Comparison of ENCODE assay signal across 9 mouse cellular contexts in the genomic region with DNA sequence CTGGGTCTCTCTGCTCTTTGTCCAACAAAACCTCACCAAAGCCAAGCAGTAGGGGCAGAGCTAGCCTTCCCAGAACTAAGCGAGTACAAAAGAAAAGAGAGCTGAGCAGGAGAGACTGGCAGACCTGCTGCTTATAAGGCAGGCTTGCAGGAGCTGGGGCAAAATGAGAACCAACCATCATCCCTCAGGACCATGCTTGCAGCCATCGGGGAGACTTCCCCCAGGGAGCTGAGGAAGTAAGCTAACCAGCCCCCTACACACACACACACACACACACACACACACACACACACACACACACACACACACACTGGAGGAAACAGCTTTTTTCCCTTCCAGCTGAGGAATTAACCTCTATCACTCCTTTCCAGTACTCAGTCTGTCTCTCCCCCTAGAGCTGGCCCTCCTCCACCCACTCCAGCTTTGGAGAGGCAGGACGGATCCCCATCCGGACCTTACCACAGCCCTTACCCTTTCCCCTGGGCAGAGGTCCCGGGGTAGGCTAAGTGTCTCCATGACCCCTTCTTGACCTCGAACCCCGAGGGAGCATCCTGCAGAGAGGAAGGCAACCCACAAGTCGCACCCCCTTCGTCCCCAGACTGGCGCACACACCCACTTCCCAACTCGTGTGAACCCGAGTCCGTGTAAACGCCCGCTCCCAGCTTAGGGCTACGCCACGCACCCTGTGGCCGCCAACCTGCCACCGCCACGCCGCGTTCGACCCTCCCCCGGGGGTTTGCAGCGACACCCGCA. TPM values are rescaled to one million over a fixed set of nuclear protein-coding genes. Genes with fewer than 3 reads are reported as not detected.
DNase-seq lines count a peak whose midpoint lies in the region; ATAC-seq and TF ChIP-seq lines count a peak whose summit lies in the region.
"Had no signal": no experiment of that assay in that cellular context is flagged by ENCODE, and none has a peak within 500 bp of the region (broad histone marks: within the 10 kb centered on the region; RNA-seq: fewer than 3 reads in every experiment).

No protein-coding gene starts in this region.

- H3K27ac ChIP-seq in heart, embryonic 16.5 days (ENCODE audit: low read length), result no peak overlapping the region
- no peak overlapping the region for H3K27ac ChIP-seq in ES-E14 (ENCODE audit: insufficient read depth, low read depth, low read length, poor library complexity, severe bottlenecking)
- H3K27ac ChIP-seq in forebrain, embryonic 15.5 days (replicated peaks), result no peak overlapping the region

- H3K4me1 ChIP-seq in heart, embryonic 16.5 days (ENCODE audit: control insufficient read depth, insufficient read depth, low read length), result peaks cover 7% of the 10 kb centered on the region
- peaks cover 4 to 29% of the 10 kb centered on the region in 2 experiments for H3K4me1 ChIP-seq in ES-E14 (ENCODE audit: control insufficient read depth in 2 of 2, insufficient read depth in 2 of 2, low read length in 2 of 2, poor library complexity in 1 of 2)
- peaks cover 52% of the 10 kb centered on the region for H3K4me1 ChIP-seq in forebrain, embryonic 15.5 days

- H3K9ac ChIP-seq in heart, embryonic 16.5 days (ENCODE audit: low read length), result peak overlapping the region; percentile 67
- peak overlapping the region; percentile 76 for H3K9ac ChIP-seq in ES-E14 (ENCODE audit: insufficient read depth, low read depth, low read length, poor library complexity, severe bottlenecking)
- H3K9ac ChIP-seq in forebrain, embryonic 15.5 days (replicated peaks), result peak overlapping the region; percentile 53

- H3K27me3 ChIP-seq in heart, embryonic 16.5 days (ENCODE audit: control insufficient read depth, insufficient read depth, low read length), result peaks cover 91% of the 10 kb centered on the region
- no peaks in the 10 kb centered on the region for H3K27me3 ChIP-seq in forebrain, embryonic 15.5 days

- H3K9me3 ChIP-seq in heart, embryonic 16.5 days (replicated peaks; ENCODE audit: control insufficient read depth, low read length), result no peaks in the 10 kb centered on the region
- no peaks in the 10 kb centered on the region for H3K9me3 ChIP-seq in ES-E14 (ENCODE audit: control insufficient read depth, insufficient read depth, low read depth, low read length)
- H3K9me3 ChIP-seq in forebrain, embryonic 15.5 days, result no peaks in the 10 kb centered on the region

- no peaks in the 10 kb centered on the region for H3K36me3 ChIP-seq in heart, embryonic 16.5 days (ENCODE audit: control insufficient read depth, insufficient read depth)
- H3K36me3 ChIP-seq in ES-E14 (ENCODE audit: control insufficient read depth, insufficient read depth, low read length, poor library complexity, severe bottlenecking), result no peaks in the 10 kb centered on the region
- H3K36me3 ChIP-seq in forebrain, embryonic 15.5 days, result 0 out of 2 replicates have a peak, but pooled peaks cover 3% of the 10 kb centered on the region

- H3K4me3 ChIP-seq in heart, embryonic 16.5 days (ENCODE audit: low read length), result peak overlapping the region; percentile 67
- H3K4me3 ChIP-seq in ES-E14 (ENCODE audit: insufficient read depth in 1 of 2, low read depth in 1 of 2, low read length in 2 of 2, poor library complexity in 1 of 2, severe bottlenecking in 1 of 2), result peak overlapping the region; percentile 88 to 92
- peak overlapping the region; percentile 51 for H3K4me3 ChIP-seq in forebrain, embryonic 15.5 days

- WGBS in heart, embryonic 16.5 days, result 4% methylated on average over 26 of the region's 26 CpGs
- 10% methylated on average over 26 of the region's 26 CpGs for WGBS in forebrain, embryonic 15.5 days

- in situ Hi-C loops in ES-E14 (cut with MboI; ENCODE audit: low sequenced_read_pairs in 2 of 2, unreplicated experiment in 2 of 2), result no loop called here

- no peak for DNase-seq in heart, postnatal 25 days (ENCODE audit: low spot score)
- DNase-seq in ES-E14 (ENCODE audit: low read depth, low spot score), result no peak
- DNase-seq in thymus, postnatal 10 days (ENCODE audit: low spot score in 2 of 2), result no peak
- no peak for DNase-seq in layer of hippocampus, postnatal 36 days
- no peak for DNase-seq in c-Kit-positive CD71-positive TER-119-positive erythroid progenitor cells, embryonic 14.5 days (ENCODE audit: low spot score)

- peak overlapping the region; percentile 99 for H3K4me2 ChIP-seq in heart, embryonic 16.5 days (ENCODE audit: low read depth, low read length)
- H3K4me2 ChIP-seq in forebrain, embryonic 15.5 days (replicated peaks), result peak overlapping the region; percentile 97

- no peak for ATAC-seq in heart, embryonic 16.5 days (replicated peaks; ENCODE audit: extremely low read depth, insufficient read depth, low FRiP score)
- ATAC-seq in forebrain, embryonic 15.5 days (replicated peaks), result no peak
- peak; percentile 54; the same call in 1 of the 2 replicates for ATAC-seq in megakaryocyte progenitor cell, adult 5-6 weeks (replicated peaks; ENCODE audit: poor library complexity)

- intact Hi-C loops in heart, postnatal 25 days (cut with DNase I), result no loop called here

TF ChIP-seq in ES-E14, 5 proteins besides CTCF, POLR2A, EP300 and RAD21:
- TF ChIP-seq ZC3H11A (IDR thresholded peaks at IDR 0.05; ENCODE audit: borderline replicate concordance, low read depth, low read length) (no peak), CHD2 (IDR thresholded peaks at IDR 0.05; ENCODE audit: low read depth, low read length) (no peak), ZNF384 (IDR thresholded peaks at IDR 0.05; ENCODE audit: low read depth, low read length) (no peak), HCFC1 (IDR thresholded peaks at IDR 0.05; ENCODE audit: borderline replicate concordance, insufficient read depth, low read length) (no peak), MAFK (IDR thresholded peaks at IDR 0.05; ENCODE audit: insufficient read depth, low read depth, low read length) (no peak)

RNA-seq across cellular contexts. Expression of gene Srcin1, which starts 30.0 kb away (rescaled TPM):
- 0.04 and 0.08 TPM in 2 replicates for polyA plus RNA-seq in heart, embryonic 16.5 days (2015; fragmentation: Nextera tagmentation; extraction: Ambion mirVana)
- total RNA-seq in heart, postnatal 25 days (2021), result under 1 TPM; 0.20 to 0.47 TPM
- 2.4 and 4.1 TPM in 2 replicates for total RNA-seq in ES-E14 (2012; rRNA removed)
- polyA plus RNA-seq in forebrain, embryonic 15.5 days (2015; fragmentation: Nextera tagmentation; extraction: Ambion mirVana), result 10.8 and 11.6 TPM in 2 replicates
- 0.02 TPM in 1 of 2 replicates, not detected in the other for total RNA-seq in megakaryocyte progenitor cell, adult 5-6 weeks (2015)
- not detected in 2 replicates for total RNA-seq in megakaryocyte progenitor cell, adult 5-6 weeks (2017)
- total RNA-seq in layer of hippocampus, postnatal 36 days (2021), result 100 to 1,000 TPM; 230 to 247 TPM

RNA-seq across cellular contexts. Expression of gene 4933428G20Rik, which starts 45.8 kb away (rescaled TPM):
- 0.92 and 1.2 TPM in 2 replicates for polyA plus RNA-seq in heart, embryonic 16.5 days (2015; fragmentation: Nextera tagmentation; extraction: Ambion mirVana)
- total RNA-seq in heart, postnatal 25 days (2021), result not detected
- total RNA-seq in ES-E14 (2012; rRNA removed), result 0.36 and 0.63 TPM in 2 replicates
- 1.0 and 1.1 TPM in 2 replicates for polyA plus RNA-seq in forebrain, embryonic 15.5 days (2015; fragmentation: Nextera tagmentation; extraction: Ambion mirVana)
- not detected in 2 replicates for total RNA-seq in megakaryocyte progenitor cell, adult 5-6 weeks (2015)
- not detected in 2 replicates for total RNA-seq in megakaryocyte progenitor cell, adult 5-6 weeks (2017)
- total RNA-seq in layer of hippocampus, postnatal 36 days (2021), result not detected
- total RNA-seq: liver, adult 2 months had no signal
- polyA plus RNA-seq: liver, adult 2 months had no signal

Comparison
In these comparisons a context has a peak if more than half of its experiments do, and no peak if none do; other contexts are left out.
1. RNA of gene Srcin1, which starts 30.0 kb away (total RNA-seq): 230 to 247 TPM in layer of hippocampus, postnatal 36 days; 2.4 to 4.1 TPM in ES-E14, 0.20 to 0.47 TPM in heart, postnatal 25 days and 0.02 TPM in megakaryocyte progenitor cell, adult 5-6 weeks; every median in the first group is over 10 times any median in the second.
2. Peak in every context shown above with its lines, with median percentiles within 50 percentile points of each other: H3K4me3 ChIP-seq and H3K9ac ChIP-seq.